24 mouse cellular contexts compared by ENCODE assay signal in the genomic region with DNA sequence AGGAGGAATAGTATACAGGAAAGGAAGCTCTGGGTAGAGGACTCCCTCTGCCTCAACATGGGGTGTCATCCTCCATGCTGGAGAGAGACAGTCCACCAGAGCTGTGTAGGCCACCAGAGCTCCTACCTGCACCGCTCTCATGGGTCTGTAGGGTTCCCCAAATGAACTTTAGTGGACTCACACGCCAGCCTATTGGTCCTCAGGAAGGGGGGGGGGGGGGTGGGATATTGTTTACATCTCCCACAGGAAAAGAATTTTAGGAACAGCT. TPM values are rescaled to one million over a fixed set of nuclear protein-coding genes. Genes with fewer than 3 reads are reported as not detected.
DNase-seq lines count a peak whose midpoint lies in the region; ATAC-seq lines count a peak whose summit lies in the region.
"Had no signal": no experiment of that assay in that cellular context is flagged by ENCODE, and none has a peak within 500 bp of the region (broad histone marks: within the 10 kb centered on the region; RNA-seq: fewer than 3 reads in every experiment).

No protein-coding gene starts in this region.

- H3K4me2 ChIP-seq in forebrain, embryonic 14.5 days (ENCODE audit: low read length), result no peak overlapping the region
- H3K4me2 ChIP-seq in forebrain, embryonic 13.5 days, result no peak overlapping the region
- no peak overlapping the region for H3K4me2 ChIP-seq in kidney, embryonic 15.5 days
- H3K4me2 ChIP-seq in midbrain, embryonic 12.5 days (replicated peaks), result no peak overlapping the region
- H3K4me2 ChIP-seq in midbrain, embryonic 14.5 days (ENCODE audit: low read length), result no peak overlapping the region
- H3K4me2 ChIP-seq: embryonic facial prominence, embryonic 13.5 days; limb, embryonic 15.5 days had no signal

- H3K4me1 ChIP-seq in forebrain, embryonic 14.5 days (ENCODE audit: control insufficient read depth, insufficient read depth, low read length), result no peaks in the 10 kb centered on the region
- H3K4me1 ChIP-seq in forebrain, embryonic 13.5 days, result no peaks in the 10 kb centered on the region
- 0 out of 2 replicates have a peak, but pooled peaks cover 4% of the 10 kb centered on the region for H3K4me1 ChIP-seq in kidney, embryonic 15.5 days
- no peaks in the 10 kb centered on the region for H3K4me1 ChIP-seq in midbrain, embryonic 12.5 days
- no peaks in the 10 kb centered on the region for H3K4me1 ChIP-seq in midbrain, embryonic 14.5 days (ENCODE audit: control insufficient read depth, insufficient read depth, low read length)
- H3K4me1 ChIP-seq in megakaryocyte, embryonic 14.5 days, result peaks cover 26% of the 10 kb centered on the region
- H3K4me1 ChIP-seq: embryonic facial prominence, embryonic 13.5 days; limb, embryonic 15.5 days had no signal

- no peak overlapping the region for H3K4me3 ChIP-seq in forebrain, embryonic 14.5 days (ENCODE audit: low read depth, low read length)
- no peak overlapping the region for H3K4me3 ChIP-seq in forebrain, embryonic 13.5 days
- no peak overlapping the region for H3K4me3 ChIP-seq in kidney, embryonic 15.5 days (replicated peaks)
- no peak overlapping the region for H3K4me3 ChIP-seq in midbrain, embryonic 12.5 days
- H3K4me3 ChIP-seq in midbrain, embryonic 14.5 days (replicated peaks; ENCODE audit: low read depth, low read length), result no peak overlapping the region
- peak overlapping the region; percentile 14 for H3K4me3 ChIP-seq in megakaryocyte, embryonic 14.5 days (replicated peaks)
- H3K4me3 ChIP-seq: embryonic facial prominence, embryonic 13.5 days; erythroblast, embryonic 14.5 days; gastrocnemius, adult 2 months; limb, embryonic 15.5 days had no signal

- H3K27ac ChIP-seq in forebrain, embryonic 14.5 days (ENCODE audit: low read depth, low read length), result no peak overlapping the region
- no peak overlapping the region for H3K27ac ChIP-seq in forebrain, embryonic 13.5 days
- H3K27ac ChIP-seq in kidney, embryonic 15.5 days, result no peak overlapping the region
- no peak overlapping the region for H3K27ac ChIP-seq in midbrain, embryonic 12.5 days (replicated peaks)
- no peak overlapping the region for H3K27ac ChIP-seq in midbrain, embryonic 14.5 days (replicated peaks; ENCODE audit: low read depth, low read length)
- H3K27ac ChIP-seq: embryonic facial prominence, embryonic 13.5 days; gastrocnemius, adult 2 months; limb, embryonic 15.5 days had no signal

- H3K27me3 ChIP-seq in forebrain, embryonic 14.5 days (replicated peaks; ENCODE audit: control insufficient read depth, insufficient read depth, low read length), result no peaks in the 10 kb centered on the region
- H3K27me3 ChIP-seq in forebrain, embryonic 13.5 days, result no peaks in the 10 kb centered on the region
- H3K27me3 ChIP-seq in kidney, embryonic 15.5 days, result no peaks in the 10 kb centered on the region
- no peaks in the 10 kb centered on the region for H3K27me3 ChIP-seq in midbrain, embryonic 12.5 days
- no peaks in the 10 kb centered on the region for H3K27me3 ChIP-seq in midbrain, embryonic 14.5 days (ENCODE audit: control insufficient read depth, insufficient read depth, low read length)
- H3K27me3 ChIP-seq in megakaryocyte, embryonic 14.5 days (replicated peaks), result peaks cover 2% of the 10 kb centered on the region
- H3K27me3 ChIP-seq: embryonic facial prominence, embryonic 13.5 days; limb, embryonic 15.5 days had no signal

- WGBS in forebrain, embryonic 14.5 days, result 88% methylated on average over 2 of the region's 2 CpGs
- WGBS in forebrain, embryonic 13.5 days, result 75% methylated on average over 2 of the region's 2 CpGs
- 75% methylated on average over 2 of the region's 2 CpGs for WGBS in kidney, embryonic 15.5 days
- 86% methylated on average over 2 of the region's 2 CpGs for WGBS in midbrain, embryonic 12.5 days
- WGBS in midbrain, embryonic 14.5 days, result 54% methylated on average over 2 of the region's 2 CpGs

- DNase-seq in forebrain, embryonic 14.5 days (ENCODE audit: low spot score), result no peak
- no peak for DNase-seq in kidney, adult 8-10 months
- DNase-seq in midbrain, embryonic 14.5 days, result no peak
- DNase-seq in thymus, postnatal 36 days, result no peak
- DNase-seq: adrenal gland, postnatal 14 days; cerebellum, postnatal 36 days; embryo, embryonic 11 days; gastrocnemius, adult 2 months; kidney, adult 2 months; kidney, postnatal 36 days; thymus, adult 18-20 months had no signal

- no peak overlapping the region for H3K9ac ChIP-seq in forebrain, embryonic 14.5 days (ENCODE audit: low read length)
- H3K9ac ChIP-seq in forebrain, embryonic 13.5 days, result no peak overlapping the region
- no peak overlapping the region for H3K9ac ChIP-seq in kidney, embryonic 15.5 days
- no peak overlapping the region for H3K9ac ChIP-seq in midbrain, embryonic 12.5 days (replicated peaks)
- H3K9ac ChIP-seq in midbrain, embryonic 14.5 days (replicated peaks; ENCODE audit: low read length), result no peak overlapping the region
- H3K9ac ChIP-seq: embryonic facial prominence, embryonic 13.5 days; limb, embryonic 15.5 days had no signal

- ATAC-seq in forebrain, embryonic 14.5 days, result 0 out of 2 replicates have a peak, but pooled peaks have one; percentile 12
- no peak for ATAC-seq in forebrain, embryonic 13.5 days
- ATAC-seq in kidney, embryonic 15.5 days (replicated peaks; ENCODE audit: low FRiP score), result 0 out of 2 replicates have a peak, but pooled peaks have one; percentile 36
- ATAC-seq in midbrain, embryonic 12.5 days (ENCODE audit: low FRiP score, low read depth), result peak; percentile 45; the same call in 1 of the 2 replicates
- ATAC-seq in midbrain, embryonic 14.5 days (ENCODE audit: low FRiP score, low TSS enrichment), result no peak
- ATAC-seq: lung, postnatal 0 days had no signal

- H3K36me3 ChIP-seq in forebrain, embryonic 14.5 days (ENCODE audit: control insufficient read depth, insufficient read depth, low read length), result no peaks in the 10 kb centered on the region
- H3K36me3 ChIP-seq in forebrain, embryonic 13.5 days (ENCODE audit: poor library complexity, severe bottlenecking), result no peaks in the 10 kb centered on the region
- no peaks in the 10 kb centered on the region for H3K36me3 ChIP-seq in kidney, embryonic 15.5 days
- no peaks in the 10 kb centered on the region for H3K36me3 ChIP-seq in midbrain, embryonic 12.5 days
- no peaks in the 10 kb centered on the region for H3K36me3 ChIP-seq in midbrain, embryonic 14.5 days (ENCODE audit: control insufficient read depth, insufficient read depth, low read length)
- no peaks in the 10 kb centered on the region for H3K36me3 ChIP-seq in megakaryocyte, embryonic 14.5 days (replicated peaks; ENCODE audit: low read length)
- H3K36me3 ChIP-seq: embryonic facial prominence, embryonic 13.5 days; limb, embryonic 15.5 days had no signal

- H3K9me3 ChIP-seq in forebrain, embryonic 14.5 days (replicated peaks; ENCODE audit: control insufficient read depth, low read length), result no peaks in the 10 kb centered on the region
- H3K9me3 ChIP-seq in forebrain, embryonic 13.5 days (replicated peaks), result no peaks in the 10 kb centered on the region
- H3K9me3 ChIP-seq in kidney, embryonic 15.5 days (replicated peaks), result no peaks in the 10 kb centered on the region
- no peaks in the 10 kb centered on the region for H3K9me3 ChIP-seq in midbrain, embryonic 12.5 days
- no peaks in the 10 kb centered on the region for H3K9me3 ChIP-seq in midbrain, embryonic 14.5 days (ENCODE audit: control insufficient read depth, low read length)
- H3K9me3 ChIP-seq in megakaryocyte, embryonic 14.5 days, result no peaks in the 10 kb centered on the region
- H3K9me3 ChIP-seq: embryonic facial prominence, embryonic 13.5 days; limb, embryonic 15.5 days had no signal

RNA-seq across cellular contexts. Expression of a gene that starts 23.0 kb away (rescaled TPM):
- polyA plus RNA-seq in forebrain, embryonic 14.5 days (2014; fragmentation: Nextera tagmentation; extraction: Ambion mirVana), result not detected in 2 replicates
- not detected in 2 replicates for polyA plus RNA-seq in forebrain, embryonic 13.5 days (2015; fragmentation: Nextera tagmentation; extraction: Ambion mirVana)
- not detected in 2 replicates for polyA plus RNA-seq in kidney, embryonic 15.5 days (2015; fragmentation: Nextera tagmentation; extraction: Ambion mirVana)
- not detected in 2 replicates for polyA plus RNA-seq in midbrain, embryonic 12.5 days (2016; fragmentation: Nextera tagmentation; extraction: Ambion mirVana)
- not detected in 2 replicates for polyA plus RNA-seq in midbrain, embryonic 14.5 days (2014; fragmentation: Nextera tagmentation; extraction: Ambion mirVana)
- not detected in 2 replicates for polyA plus RNA-seq in megakaryocyte, embryonic 14.5 days (2012; ENCODE audit: insufficient read depth, low replicate concordance)
- polyA plus RNA-seq: CD4-positive, CD25-positive, alpha-beta regulatory T cell, adult 4 months; cerebellum, adult 2 months; embryonic facial prominence, embryonic 13.5 days; erythroblast, embryonic 14.5 days; frontal cortex, adult 2 months; heart, embryonic 16.5 days; kidney, adult 2 months; liver, embryonic 16.5 days; lung, postnatal 0 days had no signal

RNA-seq across cellular contexts. Expression of a gene that starts 49.0 kb away (rescaled TPM):
- polyA plus RNA-seq in forebrain, embryonic 14.5 days (2014; fragmentation: Nextera tagmentation; extraction: Ambion mirVana), result 40.7 and 43.9 TPM in 2 replicates
- polyA plus RNA-seq in forebrain, embryonic 13.5 days (2015; fragmentation: Nextera tagmentation; extraction: Ambion mirVana), result 48.9 and 51.9 TPM in 2 replicates
- polyA plus RNA-seq in kidney, embryonic 15.5 days (2015; fragmentation: Nextera tagmentation; extraction: Ambion mirVana), result 93.6 and 94.8 TPM in 2 replicates
- 94.6 and 99.8 TPM in 2 replicates for polyA plus RNA-seq in midbrain, embryonic 12.5 days (2016; fragmentation: Nextera tagmentation; extraction: Ambion mirVana)
- 16.1 and 32.0 TPM in 2 replicates for polyA plus RNA-seq in midbrain, embryonic 14.5 days (2014; fragmentation: Nextera tagmentation; extraction: Ambion mirVana)
- 75.8 and 82.1 TPM in 2 replicates for polyA plus RNA-seq in megakaryocyte, embryonic 14.5 days (2012; ENCODE audit: insufficient read depth, low replicate concordance)

Comparison
In these comparisons a context has a peak if more than half of its experiments do, and no peak if none do; other contexts are left out.
1. ATAC-seq: peak in forebrain, embryonic 14.5 days (single experiment), kidney, embryonic 15.5 days (single experiment) and midbrain, embryonic 12.5 days (single experiment); none in forebrain, embryonic 13.5 days (single experiment) and midbrain, embryonic 14.5 days (single experiment).